Mouse (Mus musculus) heart, postnatal 36 days (tissue): ENCODE data around the gene Pigs. TPM values are rescaled to one million over a fixed set of nuclear protein-coding genes. Genes with fewer than 3 reads are reported as not detected.

Source experiments
- total RNA-seq, 2 experiments: library from RNA; stranded (reverse); gene quantifications; 2 replicates each; pipeline ENCODE4 v1.2.3; 2021

The Pigs gene
- total RNA-seq, 2 experiments from 2014 or later: 22.7 to 24.1 TPM

Other genes starting within 250 kb of the Pigs start
- 10 to 100 TPM; 26.2 to 28.4 TPM for gene Eral1, start 248.0 kb upstream of the Pigs start, total RNA-seq
- 10 to 100 TPM; 11.7 to 12.3 TPM for gene Fam222b, start 233.8 kb upstream of the Pigs start, total RNA-seq
- gene Traf4, start 162.8 kb upstream of the Pigs start, total RNA-seq: 1 to 10 TPM; 6.1 to 7.0 TPM
- 1 to 10 TPM; 2.2 to 3.4 TPM for gene Nek8, start 151.7 kb upstream of the Pigs start, total RNA-seq
- 1 to 10 TPM; 6.1 to 7.5 TPM for gene Tlcd1, start 151.7 kb upstream of the Pigs start, total RNA-seq
- gene Rpl23a, start 144.8 kb upstream of the Pigs start, total RNA-seq: 100 to 1,000 TPM; 805 to 853 TPM
- 10 to 100 TPM in 1 of 2 experiments, 1 to 10 TPM in 1; 10.0 to 13.2 TPM for gene Rab34, start 140.0 kb upstream of the Pigs start, total RNA-seq
- under 1 TPM; 0.50 to 0.70 TPM for gene Proca1, start 135.0 kb upstream of the Pigs start, total RNA-seq
- 10 to 100 TPM; 47.4 to 47.7 TPM for gene Sdf2, start 82.7 kb upstream of the Pigs start, total RNA-seq
- 10 to 100 TPM; 28.4 to 29.6 TPM for gene Supt6, start 82.4 kb upstream of the Pigs start, total RNA-seq
- 100 to 1,000 TPM; 187 to 210 TPM for gene 2610507B11Rik, start 66.7 kb upstream of the Pigs start, total RNA-seq
- under 1 TPM; 0.50 to 0.62 TPM for gene BC030499, start 37.6 kb upstream of the Pigs start, total RNA-seq
- gene Spag5, start 26.9 kb upstream of the Pigs start, total RNA-seq: under 1 TPM; 0.54 to 0.58 TPM
- gene Aldoc, start 5.4 kb upstream of the Pigs start, total RNA-seq: 1 to 10 TPM in 1 of 2 experiments, under 1 TPM in 1; 0.68 to 1.6 TPM
- gene Unc119, start 15.1 kb downstream of the Pigs start, total RNA-seq: 1 to 10 TPM; 5.3 to 6.2 TPM
- not detected for gene Foxn1, start 58.1 kb downstream of the Pigs start, total RNA-seq
- gene Slc13a2, start 93.8 kb downstream of the Pigs start, total RNA-seq: not detected
- 1 to 10 TPM; 1.6 to 1.8 TPM for gene Slc46a1, start 137.3 kb downstream of the Pigs start, total RNA-seq
- gene Sarm1, start 169.3 kb downstream of the Pigs start, total RNA-seq: under 1 TPM; 0.46 to 0.50 TPM
- gene Vtn, start 170.7 kb downstream of the Pigs start, total RNA-seq: 10 to 100 TPM; 20.9 to 22.9 TPM
- not detected for gene Sebox, start 175.0 kb downstream of the Pigs start, total RNA-seq
- 10 to 100 TPM in 1 of 2 experiments, 1 to 10 TPM in 1; 9.4 to 10.3 TPM for gene Tmem199, start 183.8 kb downstream of the Pigs start, total RNA-seq
- 100 to 1,000 TPM; 151 to 156 TPM for gene Poldip2, start 183.8 kb downstream of the Pigs start, total RNA-seq
- 10 to 100 TPM; 38.4 to 42.1 TPM for gene Tnfaip1, start 207.9 kb downstream of the Pigs start, total RNA-seq
- gene Ift20, start 207.9 kb downstream of the Pigs start, total RNA-seq: 10 to 100 TPM; 39.1 to 42.9 TPM
- 1 to 10 TPM; 4.8 to 5.1 TPM for gene Tmem97, start 222.4 kb downstream of the Pigs start, total RNA-seq